12 mouse cellular contexts compared by ENCODE assay signal in the genomic region with DNA sequence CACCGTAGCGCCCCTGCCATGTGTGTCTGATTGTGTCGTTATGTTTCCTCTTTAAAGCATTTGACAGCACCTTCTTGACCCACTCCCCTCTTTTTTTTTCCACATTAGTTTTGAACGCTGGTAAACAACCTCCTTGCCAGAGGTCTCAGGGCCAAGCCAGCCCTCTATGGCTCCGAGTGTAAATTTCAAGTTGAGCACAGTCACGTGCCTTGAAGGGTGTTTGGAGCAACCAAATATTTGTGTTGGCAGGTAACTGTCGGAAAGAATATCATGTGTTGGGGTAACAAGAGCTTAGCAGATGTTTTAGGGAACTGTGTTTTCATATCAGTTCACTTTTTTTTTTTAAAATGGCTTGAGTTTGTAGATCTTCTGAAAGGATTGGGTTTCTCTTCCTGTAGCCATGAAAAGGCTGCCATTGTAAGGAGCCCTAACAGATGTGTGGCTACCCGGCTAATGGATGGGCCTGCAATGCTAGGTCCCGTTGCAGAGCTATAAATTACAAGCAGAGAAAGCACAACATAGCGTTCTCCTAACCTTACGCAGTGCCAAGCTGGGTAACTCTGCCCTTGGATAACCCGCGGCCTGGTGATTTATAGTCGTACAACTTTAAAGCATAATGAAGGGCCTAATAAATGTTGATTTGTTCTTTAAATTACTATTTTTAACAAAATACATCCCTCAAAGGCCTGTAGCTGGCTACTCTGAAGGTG.
DNase-seq lines count a peak whose midpoint lies in the region; ATAC-seq and TF ChIP-seq lines count a peak whose summit lies in the region.
"Had no signal": no experiment of that assay in that cellular context is flagged by ENCODE, and none has a peak within 500 bp of the region (broad histone marks: within the 10 kb centered on the region; RNA-seq: fewer than 3 reads in every experiment).

No protein-coding gene starts in this region.

- H3K79me2 ChIP-seq in liver, adult 2 months (ENCODE audit: control insufficient read depth, insufficient read depth, low read length): no peaks in the 10 kb centered on the region

- H3K36me3 ChIP-seq in liver, adult 2 months (ENCODE audit: control insufficient read depth, insufficient read depth, low read length): 0 out of 2 replicates have a peak, but pooled peaks cover 3% of the 10 kb centered on the region
- no peaks in the 10 kb centered on the region for H3K36me3 ChIP-seq in limb, embryonic 11.5 days (ENCODE audit: control insufficient read depth, insufficient read depth, low read length)
- H3K36me3 ChIP-seq: hindbrain, embryonic 12.5 days; liver, embryonic 13.5 days had no signal

- no peak overlapping the region for H3K4me3 ChIP-seq in liver, adult 2 months (ENCODE audit: insufficient read depth, low read depth, low read length)
- H3K4me3 ChIP-seq in limb, embryonic 11.5 days (ENCODE audit: low read depth, low read length): no peak overlapping the region
- H3K4me3 ChIP-seq: hindbrain, embryonic 12.5 days; liver, embryonic 13.5 days had no signal

- no peaks in the 10 kb centered on the region for H3K9me3 ChIP-seq in limb, embryonic 11.5 days (ENCODE audit: control insufficient read depth, low read length)
- H3K9me3 ChIP-seq: hindbrain, embryonic 12.5 days; liver, embryonic 13.5 days had no signal

- peaks cover 6% of the 10 kb centered on the region; the same call in 1 of the 2 replicates for H3K4me1 ChIP-seq in liver, adult 2 months (ENCODE audit: control insufficient read depth, insufficient read depth, low read length)
- H3K4me1 ChIP-seq in limb, embryonic 11.5 days (ENCODE audit: control insufficient read depth, insufficient read depth, low read length): 0 out of 2 replicates have a peak, but pooled peaks cover 5% of the 10 kb centered on the region
- H3K4me1 ChIP-seq: hindbrain, embryonic 12.5 days; liver, embryonic 13.5 days had no signal

- H3K9ac ChIP-seq in liver, adult 2 months (ENCODE audit: low read depth, low read length): no peak overlapping the region
- no peak overlapping the region for H3K9ac ChIP-seq in limb, embryonic 11.5 days (ENCODE audit: low read length)
- H3K9ac ChIP-seq: hindbrain, embryonic 12.5 days; liver, embryonic 13.5 days had no signal

- DNase-seq in gastrocnemius, adult 18-20 months (ENCODE audit: low spot score): peak; percentile 36
- no peak for DNase-seq in gastrocnemius, postnatal 4 days (ENCODE audit: low spot score in 2 of 2)
- peak; percentile 98 for DNase-seq in liver, adult 2 months (ENCODE audit: extremely low read depth, low read depth, low spot score)
- DNase-seq in liver: no peak
- peak; percentile 55 to 56 for DNase-seq in adrenal gland, postnatal 36 days
- DNase-seq in limb, embryonic 11.5 days (ENCODE audit: low spot score): peak; percentile 58
- DNase-seq in ovary, adult 18-20 months (ENCODE audit: low spot score): no peak
- DNase-seq in left cerebral cortex, postnatal 10 days (ENCODE audit: extremely low spot score in 1 of 2, low spot score in 2 of 2): no peak
- DNase-seq: layer of hippocampus, postnatal 36 days; liver, embryonic 13.5 days had no signal

- ATAC-seq in limb, embryonic 11.5 days (ENCODE audit: insufficient number of reproducible peaks, low FRiP score, low TSS enrichment, low read depth): peak; percentile 86
- ATAC-seq: intestine, embryonic 16.5 days had no signal

- no peak overlapping the region for H3K4me2 ChIP-seq in limb, embryonic 11.5 days (ENCODE audit: low read depth, severe bottlenecking)
- H3K4me2 ChIP-seq: hindbrain, embryonic 12.5 days; liver, embryonic 13.5 days had no signal

- H3K27ac ChIP-seq in liver, adult 2 months (replicated peaks; ENCODE audit: insufficient read depth, low read depth, low read length): no peak overlapping the region
- no peak overlapping the region for H3K27ac ChIP-seq in limb, embryonic 11.5 days (replicated peaks; ENCODE audit: low read depth, low read length)
- H3K27ac ChIP-seq: hindbrain, embryonic 12.5 days; liver, embryonic 13.5 days had no signal

- 60% methylated on average over 14 of the region's 14 CpGs for WGBS in liver, adult 2 months
- 21% methylated on average over 14 of the region's 14 CpGs for WGBS in limb, embryonic 11.5 days

- no peaks in the 10 kb centered on the region for H3K27me3 ChIP-seq in liver, adult 2 months (ENCODE audit: control insufficient read depth, insufficient read depth, low read length)
- no peaks in the 10 kb centered on the region for H3K27me3 ChIP-seq in limb, embryonic 11.5 days (ENCODE audit: control insufficient read depth, insufficient read depth, low read length)
- H3K27me3 ChIP-seq: hindbrain, embryonic 12.5 days; liver, embryonic 13.5 days had no signal

- TF ChIP-seq POLR2A in liver, adult 2 months (IDR thresholded peaks at IDR 0.05; ENCODE audit: extremely low read depth, insufficient read depth, low read length): no peak

- intact Hi-C loops in left cerebral cortex, postnatal 10 days (cut with DNase I): no loop called here

- no peak for TF ChIP-seq CTCF in liver, adult 2 months (IDR thresholded peaks at IDR 0.05; ENCODE audit: low read depth, low read length)

Comparison
In these comparisons a context has a peak if more than half of its experiments do, and no peak if none do; other contexts are left out.
1. DNase-seq: peak in gastrocnemius, adult 18-20 months (single experiment), liver, adult 2 months (single experiment), adrenal gland, postnatal 36 days (2 of 2) and limb, embryonic 11.5 days (single experiment); none in gastrocnemius, postnatal 4 days (0 of 2), liver (single experiment), ovary, adult 18-20 months (single experiment) and left cerebral cortex, postnatal 10 days (0 of 2).